Mouse (Mus musculus): ENCODE results near the gene Trip4. TPM values are rescaled to one million over a fixed set of nuclear protein-coding genes. Genes with fewer than 3 reads are reported as not detected.

Gene Trip4
- polyA plus RNA-seq, 1 experiment from 2014 or later: 13.1 TPM

DNA sequence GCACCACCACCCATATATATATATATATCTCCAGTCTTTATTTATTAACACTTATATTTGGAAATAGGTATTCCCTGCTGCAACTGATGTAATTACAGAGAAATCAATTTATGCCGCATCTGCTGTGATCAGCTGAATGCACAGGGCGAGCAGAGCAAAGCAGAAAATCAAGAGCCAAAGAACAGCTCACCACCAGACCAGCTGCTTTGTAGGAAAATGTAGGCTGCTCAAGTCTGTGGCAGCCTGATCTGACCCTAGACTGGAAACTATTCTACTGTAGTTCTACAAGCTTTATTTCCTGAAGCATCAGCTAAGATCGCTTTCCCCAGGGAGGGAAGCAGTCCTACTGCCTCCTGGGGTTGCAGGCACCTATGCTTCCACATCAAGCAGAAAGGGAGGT lies 115.1 kb downstream of the Trip4 start:
- Histone ChIP-seq H3K9me3 (ENCODE audit: control insufficient read depth) (no peaks in the 10 kb centered on the region), H3K27ac (ENCODE audit: low read depth, low read length) (no peak overlapping the region)
- WGBS: 83% methylated on average over 3 of the region's 3 CpGs

GRCm38 (mm10) chr9:65793086-65793485 lies 115.5 kb downstream of the Trip4 start:
- H3K9me3 ChIP-seq (ENCODE audit: control insufficient read depth): no peaks in the 10 kb centered on the region

More for the DNA sequence above, 115.1 kb downstream of the Trip4 start:
- peaks cover 3% of the 10 kb centered on the region; the same call in 1 of the 2 replicates for H3K4me1 ChIP-seq (replicated peaks; ENCODE audit: control insufficient read depth, insufficient read depth, low read length)
- H3K4me2 ChIP-seq (replicated peaks; ENCODE audit: low read depth): no peak overlapping the region
- no peak for ATAC-seq
- TF ChIP-seq CTCF (IDR thresholded peaks at IDR 0.05; ENCODE audit: low read depth): no peak
- no peak overlapping the region for H3K9ac ChIP-seq (ENCODE audit: low read depth, low read length)
- no peak overlapping the region for H3K4me3 ChIP-seq (ENCODE audit: low read depth, low read length)
- H3K27me3 ChIP-seq (replicated peaks; ENCODE audit: control insufficient read depth, insufficient read depth, low read length): no peaks in the 10 kb centered on the region
- peaks cover 15% of the 10 kb centered on the region; the same call in 1 of the 2 replicates for H3K36me3 ChIP-seq (ENCODE audit: control insufficient read depth, insufficient read depth)

GRCm38 (mm10) chr9:65791846-65792245 lies 116.7 kb downstream of the Trip4 start:
- TF ChIP-seq CTCF (IDR thresholded peaks at IDR 0.05; ENCODE audit: low read depth): no peak
- peaks cover 3% of the 10 kb centered on the region; the same call in 1 of the 2 replicates for H3K4me1 ChIP-seq (replicated peaks; ENCODE audit: control insufficient read depth, insufficient read depth, low read length)
- no peak for ATAC-seq
- no peaks in the 10 kb centered on the region for H3K9me3 ChIP-seq (ENCODE audit: control insufficient read depth)
- no peak overlapping the region for H3K27ac ChIP-seq (ENCODE audit: low read depth, low read length)
- H3K9ac ChIP-seq (ENCODE audit: low read depth, low read length): no peak overlapping the region
- no peak overlapping the region for H3K4me2 ChIP-seq (replicated peaks; ENCODE audit: low read depth)
- no peak overlapping the region for H3K4me3 ChIP-seq (ENCODE audit: low read depth, low read length)
- H3K36me3 ChIP-seq (ENCODE audit: control insufficient read depth, insufficient read depth): peaks cover 15% of the 10 kb centered on the region; the same call in 1 of the 2 replicates
- H3K27me3 ChIP-seq (replicated peaks; ENCODE audit: control insufficient read depth, insufficient read depth, low read length): no peaks in the 10 kb centered on the region

More at GRCm38 (mm10) chr9:65793086-65793485, 115.5 kb downstream of the Trip4 start:
- peaks cover 3% of the 10 kb centered on the region; the same call in 1 of the 2 replicates for H3K4me1 ChIP-seq (replicated peaks; ENCODE audit: control insufficient read depth, insufficient read depth, low read length)
- no peak overlapping the region for H3K9ac ChIP-seq (ENCODE audit: low read depth, low read length)
- no peaks in the 10 kb centered on the region for H3K27me3 ChIP-seq (replicated peaks; ENCODE audit: control insufficient read depth, insufficient read depth, low read length)
- 82% methylated on average over 3 of the region's 3 CpGs for WGBS
- H3K27ac ChIP-seq (ENCODE audit: low read depth, low read length): no peak overlapping the region
- no peak overlapping the region for H3K4me3 ChIP-seq (ENCODE audit: low read depth, low read length)
- no peak for ATAC-seq
- TF ChIP-seq CTCF (IDR thresholded peaks at IDR 0.05; ENCODE audit: low read depth): no peak
- no peak overlapping the region for H3K4me2 ChIP-seq (replicated peaks; ENCODE audit: low read depth)
- peaks cover 15% of the 10 kb centered on the region; the same call in 1 of the 2 replicates for H3K36me3 ChIP-seq (ENCODE audit: control insufficient read depth, insufficient read depth)

DNA sequence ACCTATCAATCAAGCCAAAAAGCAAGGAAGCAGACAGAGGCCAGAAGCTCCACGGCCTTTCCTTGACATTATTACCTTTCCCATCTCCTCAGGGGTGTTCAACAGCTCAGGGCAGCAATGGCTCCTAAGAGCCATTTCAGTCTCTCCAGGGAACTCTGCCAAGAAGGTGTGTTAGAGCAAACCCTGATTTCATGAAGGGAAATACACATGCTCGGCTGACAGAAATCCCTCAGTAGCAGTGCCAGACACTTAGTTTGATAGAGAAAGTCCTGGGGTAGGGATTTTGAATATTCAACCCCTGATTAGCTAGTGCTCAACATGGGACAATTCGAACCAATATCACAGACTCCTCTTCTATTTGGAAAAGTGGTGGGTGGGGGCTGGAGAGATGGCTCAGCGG lies 117.5 kb downstream of the Trip4 start:
- Histone ChIP-seq H3K4me2 (replicated peaks; ENCODE audit: low read depth) (no peak overlapping the region), H3K9me3 (ENCODE audit: control insufficient read depth) (no peaks in the 10 kb centered on the region), H3K4me3 (ENCODE audit: low read depth, low read length) (no peak overlapping the region), H3K36me3 (ENCODE audit: control insufficient read depth, insufficient read depth) (peaks cover 15% of the 10 kb centered on the region; the same call in 1 of the 2 replicates), H3K4me1 (replicated peaks; ENCODE audit: control insufficient read depth, insufficient read depth, low read length) (peaks cover 3% of the 10 kb centered on the region; the same call in 1 of the 2 replicates), H3K27ac (ENCODE audit: low read depth, low read length) (no peak overlapping the region), H3K9ac (ENCODE audit: low read depth, low read length) (no peak overlapping the region), H3K27me3 (replicated peaks; ENCODE audit: control insufficient read depth, insufficient read depth, low read length) (no peaks in the 10 kb centered on the region)
- no peak for TF ChIP-seq CTCF (IDR thresholded peaks at IDR 0.05; ENCODE audit: low read depth)
- ATAC-seq: no peak
- WGBS: 64% methylated on average over 4 of the region's 4 CpGs

DNA sequence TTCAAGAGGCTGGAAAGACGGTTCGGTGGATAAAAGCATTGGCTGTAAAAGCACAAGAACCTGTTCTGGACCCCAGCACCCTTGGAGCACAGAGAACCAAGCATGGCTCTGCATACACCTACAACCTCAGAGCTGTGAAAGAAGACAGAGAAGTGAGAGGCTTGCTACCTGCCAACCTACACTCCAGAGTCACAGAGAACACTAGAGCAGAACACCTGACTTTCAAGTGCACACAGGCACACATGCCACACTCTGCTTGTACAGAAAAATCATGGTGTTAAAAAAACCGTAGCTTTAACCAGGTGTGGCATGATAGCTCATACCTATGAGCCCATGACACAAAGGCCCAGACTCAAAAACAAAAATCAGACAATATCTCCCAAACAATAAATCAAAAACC lies 118.8 kb downstream of the Trip4 start:
- Histone ChIP-seq H3K9me3 (ENCODE audit: control insufficient read depth) (no peaks in the 10 kb centered on the region), H3K27me3 (replicated peaks; ENCODE audit: control insufficient read depth, insufficient read depth, low read length) (no peaks in the 10 kb centered on the region), H3K27ac (ENCODE audit: low read depth, low read length) (no peak overlapping the region), H3K36me3 (ENCODE audit: control insufficient read depth, insufficient read depth) (peaks cover 12% of the 10 kb centered on the region; the same call in 1 of the 2 replicates), H3K4me2 (replicated peaks; ENCODE audit: low read depth) (no peak overlapping the region), H3K4me3 (ENCODE audit: low read depth, low read length) (no peak overlapping the region), H3K9ac (ENCODE audit: low read depth, low read length) (no peak overlapping the region), H3K4me1 (replicated peaks; ENCODE audit: control insufficient read depth, insufficient read depth, low read length) (peaks cover 3% of the 10 kb centered on the region; the same call in 1 of the 2 replicates)
- no peak for TF ChIP-seq CTCF (IDR thresholded peaks at IDR 0.05; ENCODE audit: low read depth)
- ATAC-seq: no peak
- 91% methylated on average over 3 of the region's 3 CpGs for WGBS

- no peak for ATAC-seq
- Histone ChIP-seq H3K4me2 (replicated peaks; ENCODE audit: low read depth) (no peak overlapping the region), H3K4me3 (ENCODE audit: low read depth, low read length) (no peak overlapping the region), H3K9me3 (ENCODE audit: control insufficient read depth) (no peaks in the 10 kb centered on the region), H3K4me1 (replicated peaks; ENCODE audit: control insufficient read depth, insufficient read depth, low read length) (peaks cover 3% of the 10 kb centered on the region; the same call in 1 of the 2 replicates), H3K27ac (ENCODE audit: low read depth, low read length) (peak overlapping the region; percentile 46; the same call in 1 of the 2 replicates), H3K27me3 (replicated peaks; ENCODE audit: control insufficient read depth, insufficient read depth, low read length) (no peaks in the 10 kb centered on the region), H3K36me3 (ENCODE audit: control insufficient read depth, insufficient read depth) (0 out of 2 replicates have a peak, but pooled peaks cover 5% of the 10 kb centered on the region), H3K9ac (ENCODE audit: low read depth, low read length) (no peak overlapping the region)
- 71% methylated on average over 4 of the region's 4 CpGs for WGBS
- TF ChIP-seq CTCF (IDR thresholded peaks at IDR 0.05; ENCODE audit: low read depth): no peak
Observed at GRCm38 (mm10) chr9:65788556-65788955, 120.0 kb downstream of the Trip4 start.

Data from intestine, postnatal 0 days (tissue).